Mouse (Mus musculus) hindbrain, embryonic 12.5 days (tissue): Measurements from ENCODE around the gene Gm20388. TPM values are rescaled to one million over a fixed set of nuclear protein-coding genes. Genes with fewer than 3 reads are reported as not detected.

Source experiments
- ATAC-seq: fragments of 200-750 bp; cut with Nextera tagmentation; 2 replicates; pipeline ENCODE4 v1.8.0; 2017; ENCODE audit warnings: moderate TSS enrichment; ENCODE audit not compliant: low FRiP score
- H3K27ac ChIP-seq: fragments of 300-500 bp; sonication (generic); 2 replicates; pipeline ENCODE4 v1.5.1; 2016; ENCODE audit warnings: mild to moderate bottlenecking
- H3K27me3 ChIP-seq: fragments of 300-500 bp; sonication (generic); 2 replicates; pipeline ENCODE4 v1.6.1; 2016; ENCODE audit warnings: mild to moderate bottlenecking
- H3K36me3 ChIP-seq: fragments of 300-500 bp; sonication (generic); 2 replicates; pipeline ENCODE4 v1.6.1; 2016; ENCODE audit warnings: mild to moderate bottlenecking
- H3K4me1 ChIP-seq: fragments of 300-500 bp; sonication (generic); 2 replicates; pipeline ENCODE4 v1.6.1; 2016
- H3K4me2 ChIP-seq: fragments of 300-500 bp; sonication (generic); replicated peaks from 2 replicates; pipeline ENCODE4 v1.6.1; 2016; ENCODE audit warnings: mild to moderate bottlenecking
- H3K4me3 ChIP-seq: fragments of 300-500 bp; sonication (generic); 2 replicates; pipeline ENCODE4 v1.5.1; 2016; ENCODE audit warnings: mild to moderate bottlenecking
- H3K9ac ChIP-seq: fragments of 300-500 bp; sonication (generic); 2 replicates; pipeline ENCODE4 v1.6.1; 2016; ENCODE audit warnings: mild to moderate bottlenecking, moderate library complexity
- H3K9me3 ChIP-seq: fragments of 300-500 bp; sonication (generic); replicated peaks from 2 replicates; pipeline ENCODE4 v1.6.1; 2016; ENCODE audit warnings: mild to moderate bottlenecking
- WGBS: fragments of 180-500 bp; shearing (Covaris S2); methylation state at CpG from one replicate; pipeline ENCODE4 v1.1.7; 2016; 5-methylcytosine and 5-hydroxymethylcytosine counted together
- polyA plus RNA-seq: library from polyadenylated mRNA; unstranded; fragments of >200 nt; fragmentation: Nextera tagmentation; extraction: Ambion mirVana; gene quantifications from 2 replicates; pipeline ENCODE4 v1.2.1, GENCODE M21; 2016

The Gm20388 gene
- polyA plus RNA-seq, 1 experiment from 2014 or later, result not detected

DNA sequence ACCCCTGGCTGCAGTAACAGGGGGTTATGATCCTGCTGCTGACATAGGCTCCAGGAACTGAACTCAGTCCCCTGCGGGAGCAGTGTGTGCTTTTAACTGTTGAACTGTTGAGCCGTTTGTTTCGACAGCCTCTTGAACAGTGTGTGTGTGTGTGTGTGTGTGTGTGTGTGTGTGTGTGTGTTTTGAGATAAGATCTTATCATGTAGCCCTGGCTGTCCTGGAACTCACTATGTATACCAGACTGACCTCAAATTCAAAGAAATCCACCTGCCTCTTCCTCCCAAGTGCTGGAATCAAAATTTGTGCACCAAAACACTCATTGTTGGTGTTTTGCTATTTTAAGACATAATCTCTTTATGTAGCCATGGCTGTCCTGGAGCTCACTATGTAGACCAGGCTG lies 3204.0 kb downstream of the Gm20388 start:
- no peak overlapping the region for H3K27ac ChIP-seq
- no peaks in the 10 kb centered on the region for H3K36me3 ChIP-seq
- no peak overlapping the region for H3K4me2 ChIP-seq
- no peak overlapping the region for H3K9ac ChIP-seq
- H3K9me3 ChIP-seq, result no peaks in the 10 kb centered on the region
- peaks cover 53% of the 10 kb centered on the region for H3K27me3 ChIP-seq
- 67% methylated on average over 3 of the region's 3 CpGs for WGBS
- H3K4me1 ChIP-seq, result peaks cover 19% of the 10 kb centered on the region
- no peak overlapping the region for H3K4me3 ChIP-seq
- ATAC-seq, result no peak

DNA sequence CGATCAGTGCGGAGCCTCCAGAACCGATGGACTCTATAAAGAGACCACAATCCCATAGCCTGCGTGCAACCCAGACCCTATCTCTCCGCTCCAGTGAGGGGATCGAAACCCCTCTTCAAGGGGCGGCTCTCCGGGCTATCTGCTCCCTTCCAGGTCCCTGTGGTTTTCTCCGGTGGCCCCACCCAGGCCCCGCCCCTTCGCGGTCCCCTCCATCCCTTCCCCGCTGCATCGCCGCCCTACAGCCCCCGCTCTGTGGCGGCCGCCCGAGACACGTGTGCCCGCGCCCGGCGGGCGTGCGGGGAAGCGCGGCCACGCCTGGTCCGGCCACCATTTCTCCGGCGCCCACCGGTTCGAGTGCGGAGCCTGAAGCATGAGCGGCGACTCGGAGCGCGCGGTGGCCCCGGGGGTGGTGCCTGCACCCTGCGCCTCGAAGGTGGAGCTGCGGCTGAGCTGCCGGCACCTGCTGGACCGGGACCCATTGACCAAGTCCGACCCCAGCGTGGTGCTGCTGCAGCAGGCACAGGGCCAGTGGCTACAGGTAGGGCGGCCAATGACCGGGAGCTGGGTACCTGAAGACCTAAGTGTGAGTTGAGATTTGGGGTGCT lies 3206.6 kb downstream of the Gm20388 start, which contains the start of gene Cpne7:
Gene Cpne7 (plus strand): TSS at position 248 of the 605 bp plus-strand sequence.
- WGBS, result under 1% methylated on average over 50 of the region's 51 CpGs
- Histone ChIP-seq H3K4me2 (peak within 1 kb of the TSS; percentile 78), H3K27ac (no peak within 1 kb of the TSS), H3K36me3 (no peaks in the 10 kb centered on the region), H3K9me3 (no peaks in the 10 kb centered on the region), H3K4me1 (peaks cover 19% of the 10 kb centered on the region), H3K9ac (peak within 1 kb of the TSS; percentile 40), H3K27me3 (peaks cover 61% of the 10 kb centered on the region), H3K4me3 (peak within 1 kb of the TSS; percentile 47)
- no peak for ATAC-seq

DNA sequence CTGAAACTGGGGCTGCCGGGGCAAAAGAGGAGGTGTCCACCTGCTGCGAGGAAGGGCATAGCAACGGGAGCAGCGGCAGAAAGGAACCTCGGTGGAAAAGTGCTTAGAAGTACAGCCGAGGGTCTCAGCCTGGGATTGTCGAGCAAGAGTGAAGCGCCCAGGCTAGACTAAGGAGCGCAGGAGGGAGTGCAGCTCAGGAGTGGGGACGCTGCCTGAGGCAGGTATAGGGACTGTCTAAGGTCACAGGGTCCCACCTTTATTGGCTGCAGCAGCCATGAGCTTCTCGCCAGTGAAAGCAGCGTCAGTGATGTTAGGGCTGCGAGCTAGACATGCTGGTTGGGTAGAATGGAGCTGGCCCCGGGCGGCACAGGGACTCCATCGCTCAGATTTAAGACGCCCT lies 3207.1 kb downstream of the Gm20388 start:
- Histone ChIP-seq H3K9ac (0 out of 2 replicates have a peak overlapping the region, but pooled peaks have one; percentile 40), H3K36me3 (no peaks in the 10 kb centered on the region), H3K9me3 (no peaks in the 10 kb centered on the region), H3K4me1 (peaks cover 19% of the 10 kb centered on the region), H3K4me3 (peak overlapping the region; percentile 47), H3K27me3 (peaks cover 66% of the 10 kb centered on the region), H3K27ac (no peak overlapping the region), H3K4me2 (peak overlapping the region; percentile 78)
- WGBS, result 2% methylated on average over 17 of the region's 17 CpGs
- ATAC-seq, result no peak

DNA sequence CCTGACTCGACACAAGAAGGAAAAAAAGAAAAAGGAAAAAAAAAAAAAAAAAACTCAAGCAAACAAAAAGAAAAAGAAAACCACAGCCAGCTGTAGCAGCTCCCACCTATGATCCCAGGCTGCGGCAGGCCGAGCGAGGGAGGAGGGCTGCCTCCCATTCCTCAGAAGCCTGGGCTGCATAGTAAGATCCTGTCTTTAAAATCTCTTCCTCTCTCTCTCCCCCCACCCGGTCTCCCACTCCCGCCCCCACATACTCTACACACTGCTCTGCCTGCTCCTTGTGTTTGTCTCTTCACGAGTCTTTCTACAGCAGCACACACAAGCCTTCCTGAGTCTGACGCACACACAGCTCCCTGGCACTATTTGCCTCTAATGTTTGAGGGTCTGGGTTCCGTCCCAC lies 3211.4 kb downstream of the Gm20388 start:
- ATAC-seq, result no peak
- WGBS, result 68% methylated on average over 9 of the region's 9 CpGs
- peaks cover 63% of the 10 kb centered on the region for H3K27me3 ChIP-seq

DNA sequence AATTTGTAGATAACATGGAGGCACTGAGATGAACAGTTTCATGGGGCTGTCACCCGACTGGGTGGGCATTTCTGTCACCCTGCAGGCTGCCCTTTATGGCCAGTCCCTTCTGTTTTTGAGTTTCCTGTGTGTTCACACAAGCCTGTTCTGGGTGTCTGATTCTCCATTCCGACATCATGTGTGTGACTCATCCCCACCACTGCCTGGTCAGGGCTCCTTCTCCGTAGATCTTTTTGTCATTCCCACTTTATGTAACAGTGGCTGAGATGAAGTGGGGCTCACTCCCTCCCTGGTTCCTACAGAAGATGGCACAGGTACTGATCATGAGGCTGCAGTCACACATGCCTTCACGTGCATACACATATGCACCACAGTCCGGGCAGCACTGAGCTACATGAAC lies 3212.0 kb downstream of the Gm20388 start:
- 87% methylated on average over 5 of the region's 5 CpGs for WGBS
- Histone ChIP-seq H3K27ac (no peak overlapping the region), H3K4me2 (no peak overlapping the region), H3K4me3 (no peak overlapping the region), H3K4me1 (peaks cover 6% of the 10 kb centered on the region), H3K9me3 (no peaks in the 10 kb centered on the region), H3K9ac (no peak overlapping the region), H3K27me3 (peaks cover 62% of the 10 kb centered on the region), H3K36me3 (no peaks in the 10 kb centered on the region)
- ATAC-seq, result no peak

More for the DNA sequence above, 3211.4 kb downstream of the Gm20388 start:
- Histone ChIP-seq H3K9ac (no peak overlapping the region), H3K4me2 (no peak overlapping the region), H3K36me3 (no peaks in the 10 kb centered on the region), H3K4me3 (no peak overlapping the region), H3K9me3 (no peaks in the 10 kb centered on the region), H3K4me1 (peaks cover 12% of the 10 kb centered on the region), H3K27ac (no peak overlapping the region)

DNA sequence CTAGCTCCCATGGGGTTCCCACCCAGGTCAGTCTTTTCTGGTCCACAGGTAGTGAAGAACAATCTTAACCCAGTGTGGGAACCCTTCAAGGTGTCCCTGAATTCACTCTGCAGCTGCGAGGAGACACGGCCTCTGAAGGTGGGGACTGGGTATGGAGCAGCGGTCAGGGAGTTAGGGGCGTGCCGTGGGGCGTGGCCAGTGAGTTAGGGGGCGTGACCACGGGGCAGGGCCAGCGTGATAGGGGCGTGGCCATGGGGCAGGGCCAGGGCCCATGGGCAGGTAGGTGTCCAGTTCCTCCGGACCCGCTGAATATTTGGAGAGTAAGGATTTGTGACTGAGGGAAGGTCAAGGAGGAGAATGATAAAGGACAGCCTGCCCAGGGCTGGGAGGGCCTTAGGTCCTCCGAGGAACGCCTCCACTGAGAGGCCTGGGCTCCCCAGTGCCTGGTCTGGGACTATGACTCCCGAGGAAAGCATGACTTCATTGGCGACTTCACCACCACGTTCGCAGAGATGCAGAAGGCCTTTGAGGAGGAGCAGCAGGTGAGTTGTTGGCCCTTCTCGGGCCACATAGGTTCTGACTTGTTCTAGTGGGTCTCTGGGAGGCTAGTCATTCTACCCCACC lies 3215.7 kb downstream of the Gm20388 start:
- Histone ChIP-seq H3K27ac (no peak overlapping the region), H3K9ac (no peak overlapping the region), H3K9me3 (no peaks in the 10 kb centered on the region), H3K4me2 (no peak overlapping the region), H3K4me3 (no peak overlapping the region), H3K36me3 (no peaks in the 10 kb centered on the region), H3K27me3 (peaks cover 36% of the 10 kb centered on the region), H3K4me1 (no peaks in the 10 kb centered on the region)
- WGBS, result 7% methylated on average over 19 of the region's 19 CpGs
- ATAC-seq, result no peak; the same call in 1 of the 2 replicates

DNA sequence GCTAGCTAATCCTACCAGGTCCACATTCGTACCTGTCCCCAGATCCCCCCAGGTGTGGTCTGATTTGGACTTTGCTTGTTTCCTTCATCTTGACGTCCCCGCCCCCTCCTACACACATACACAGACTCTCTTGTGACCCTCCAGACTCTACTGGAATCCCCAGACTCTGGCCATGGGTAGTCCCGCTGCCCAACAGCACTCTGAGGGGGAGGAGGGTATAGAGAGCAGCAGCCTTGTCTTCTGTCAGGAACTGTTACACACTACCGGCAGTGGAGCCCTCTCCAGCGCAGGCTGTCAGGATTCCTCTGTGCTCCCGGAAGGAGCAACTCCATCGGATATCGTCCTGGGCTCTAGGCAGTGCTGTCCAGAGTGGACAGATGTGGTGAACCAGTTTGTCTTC lies 3220.4 kb downstream of the Gm20388 start:
- Histone ChIP-seq H3K27ac (no peak overlapping the region), H3K27me3 (peaks cover 14% of the 10 kb centered on the region; the same call in 1 of the 2 replicates), H3K9ac (no peak overlapping the region), H3K9me3 (no peaks in the 10 kb centered on the region), H3K36me3 (no peaks in the 10 kb centered on the region), H3K4me3 (no peak overlapping the region), H3K4me2 (no peak overlapping the region), H3K4me1 (peaks cover 15% of the 10 kb centered on the region)
- ATAC-seq, result no peak
- WGBS, result 62% methylated on average over 9 of the region's 9 CpGs

DNA sequence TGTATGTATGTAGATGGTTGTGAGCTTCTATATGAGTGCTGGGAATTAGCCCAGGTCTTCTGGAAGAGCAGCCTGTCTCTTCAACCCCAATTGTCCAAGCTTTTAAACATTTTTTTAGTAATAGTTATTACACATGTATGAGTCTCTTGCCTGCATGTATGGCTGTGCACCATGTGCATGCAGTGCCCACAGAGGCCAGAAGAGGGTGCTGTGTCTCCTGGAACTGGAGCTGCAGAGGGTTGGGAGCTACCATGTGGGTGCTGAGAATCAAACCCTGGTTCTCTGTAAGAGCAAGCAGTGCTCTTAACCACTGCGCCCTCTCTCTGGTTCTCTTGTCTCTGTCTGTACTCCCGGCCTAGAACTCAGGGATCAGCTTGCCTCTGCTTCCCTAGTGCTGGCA lies 3222.3 kb downstream of the Gm20388 start:
- no peak for ATAC-seq
- Histone ChIP-seq H3K9me3 (no peaks in the 10 kb centered on the region), H3K36me3 (no peaks in the 10 kb centered on the region), H3K4me1 (peaks cover 21% of the 10 kb centered on the region), H3K4me3 (no peak overlapping the region), H3K27me3 (peaks cover 3% of the 10 kb centered on the region; the same call in 1 of the 2 replicates), H3K4me2 (no peak overlapping the region), H3K9ac (no peak overlapping the region), H3K27ac (no peak overlapping the region)
- WGBS, result 97% methylated on average over 2 of the region's 2 CpGs

DNA sequence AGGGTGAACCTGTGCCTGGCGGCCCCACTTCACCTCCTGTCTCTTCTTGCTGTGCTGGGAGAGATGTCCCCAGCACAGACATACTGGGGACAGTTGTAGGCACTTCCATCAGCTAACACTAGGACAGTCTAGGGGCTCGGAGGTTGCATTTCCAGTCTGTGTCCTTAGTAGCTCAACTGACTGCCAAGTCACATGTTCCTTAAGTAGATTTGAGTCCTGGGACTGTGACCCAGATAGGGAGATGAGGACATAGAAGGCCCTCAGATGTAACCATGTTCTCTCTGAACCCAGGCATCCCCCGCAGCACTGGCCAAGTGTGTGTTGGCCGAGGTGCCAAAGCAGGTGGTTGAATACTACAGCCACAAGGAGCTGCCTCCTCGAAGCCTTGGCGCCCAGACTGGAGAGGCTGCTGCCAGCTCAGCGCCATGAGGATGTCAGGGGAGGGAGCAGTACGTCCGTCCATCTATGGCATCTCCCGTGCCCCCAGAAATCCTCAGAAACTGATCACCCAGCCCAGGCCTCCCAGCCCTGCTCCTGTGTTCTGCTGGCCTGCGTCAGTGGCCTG lies 3223.6 kb downstream of the Gm20388 start:
- H3K27me3 ChIP-seq, result peaks cover 3% of the 10 kb centered on the region; the same call in 1 of the 2 replicates
- WGBS, result 87% methylated on average over 11 of the region's 11 CpGs
- ATAC-seq, result no peak
- H3K4me3 ChIP-seq, result no peak overlapping the region
- peaks cover 25% of the 10 kb centered on the region for H3K4me1 ChIP-seq
- no peak overlapping the region for H3K4me2 ChIP-seq
- H3K9me3 ChIP-seq, result no peaks in the 10 kb centered on the region
- no peak overlapping the region for H3K27ac ChIP-seq
- H3K36me3 ChIP-seq, result no peaks in the 10 kb centered on the region
- H3K9ac ChIP-seq, result no peak overlapping the region

DNA sequence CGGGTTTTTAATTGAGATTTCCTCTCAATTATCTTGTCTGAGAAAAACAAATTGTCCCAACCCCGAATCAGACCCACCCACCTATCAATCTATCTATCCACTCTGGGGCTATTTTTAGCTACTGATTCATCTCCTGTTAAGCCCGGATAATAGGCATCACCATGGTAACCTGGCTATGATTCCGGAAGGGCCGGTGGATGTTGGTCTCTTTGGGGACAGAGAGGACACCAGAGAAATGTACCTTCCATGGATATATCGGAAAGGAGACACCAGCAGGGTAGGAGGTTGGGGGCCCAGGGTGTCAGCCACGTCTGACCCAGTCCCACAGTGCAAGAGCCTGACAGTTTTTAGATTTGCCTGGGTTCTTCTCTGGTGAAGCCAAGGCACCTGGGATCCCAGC lies 3224.8 kb downstream of the Gm20388 start:
- Histone ChIP-seq H3K9ac (no peak overlapping the region), H3K4me3 (no peak overlapping the region), H3K27me3 (peaks cover 3% of the 10 kb centered on the region; the same call in 1 of the 2 replicates), H3K4me1 (peaks cover 25% of the 10 kb centered on the region), H3K4me2 (0 out of 2 replicates have a peak overlapping the region, but pooled peaks have one; percentile 11), H3K27ac (peak overlapping the region; percentile 53), H3K9me3 (no peaks in the 10 kb centered on the region), H3K36me3 (no peaks in the 10 kb centered on the region)
- ATAC-seq, result peak; percentile 47
- 16% methylated on average over 7 of the region's 7 CpGs for WGBS

DNA sequence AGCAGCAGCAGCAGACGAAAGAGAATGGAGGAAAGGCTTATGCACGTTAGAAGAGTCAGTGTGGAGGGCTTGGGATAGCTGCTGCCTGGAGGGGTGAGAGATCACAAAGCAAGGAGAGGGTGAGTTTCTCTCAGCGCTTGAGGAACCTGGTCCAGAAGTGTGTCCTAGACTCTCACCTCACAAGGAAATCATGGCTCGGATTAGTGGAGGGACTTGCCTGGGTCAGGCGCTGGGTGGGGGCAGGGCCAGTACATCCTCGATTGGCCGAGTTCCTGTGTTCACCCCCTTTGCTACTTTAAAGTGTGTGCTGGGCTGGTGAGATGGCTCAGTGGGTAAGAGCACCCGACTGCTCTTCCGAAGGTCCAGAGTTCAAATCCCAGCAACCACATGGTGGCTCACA lies 3225.2 kb downstream of the Gm20388 start:
- WGBS, result 46% methylated on average over 9 of the region's 9 CpGs
- peak overlapping the region; percentile 53 for H3K27ac ChIP-seq
- H3K4me3 ChIP-seq, result no peak overlapping the region
- ATAC-seq, result peak; percentile 3; the same call in 1 of the 2 replicates
- 0 out of 2 replicates have a peak overlapping the region, but pooled peaks have one; percentile 11 for H3K4me2 ChIP-seq
- H3K27me3 ChIP-seq, result peaks cover 3% of the 10 kb centered on the region; the same call in 1 of the 2 replicates
- no peaks in the 10 kb centered on the region for H3K9me3 ChIP-seq
- H3K9ac ChIP-seq, result no peak overlapping the region
- H3K36me3 ChIP-seq, result no peaks in the 10 kb centered on the region
- H3K4me1 ChIP-seq, result peaks cover 25% of the 10 kb centered on the region

DNA sequence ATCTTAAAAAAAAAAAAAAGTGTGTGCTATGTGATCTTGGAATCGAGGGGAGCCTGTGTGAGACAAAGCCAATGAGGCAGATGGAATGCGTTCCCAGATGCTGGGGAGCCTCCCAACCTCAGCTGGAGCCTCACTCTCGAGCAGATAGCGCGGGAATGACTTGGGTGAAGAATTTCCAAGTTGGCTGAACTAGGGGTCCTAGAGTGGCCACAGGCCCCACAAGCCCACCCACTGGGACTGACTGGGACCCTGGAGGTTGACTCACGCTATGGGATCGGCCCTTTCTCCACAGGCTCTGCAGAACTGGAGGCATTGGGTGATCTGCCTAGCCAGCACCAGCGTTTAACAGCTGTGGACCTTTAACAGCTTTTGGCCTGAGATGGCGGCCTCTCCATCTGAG lies 3225.6 kb downstream of the Gm20388 start:
- WGBS, result 83% methylated on average over 9 of the region's 9 CpGs
- H3K4me1 ChIP-seq, result peaks cover 25% of the 10 kb centered on the region
- H3K4me2 ChIP-seq, result no peak overlapping the region
- peaks cover 3% of the 10 kb centered on the region; the same call in 1 of the 2 replicates for H3K27me3 ChIP-seq
- no peak for ATAC-seq
- H3K9ac ChIP-seq, result no peak overlapping the region
- H3K36me3 ChIP-seq, result no peaks in the 10 kb centered on the region
- no peaks in the 10 kb centered on the region for H3K9me3 ChIP-seq
- no peak overlapping the region for H3K4me3 ChIP-seq
- H3K27ac ChIP-seq, result no peak overlapping the region
